Comparison of ENCODE assay signal across 9 mouse cellular contexts in genomic region chr4:59340714-59341113, GRCm38 (mm10).
DNase-seq lines count a peak whose midpoint lies in the region; ATAC-seq and TF ChIP-seq lines count a peak whose summit lies in the region.
"Had no signal": no experiment of that assay in that cellular context is flagged by ENCODE, and none has a peak within 500 bp of the region (broad histone marks: within the 10 kb centered on the region; RNA-seq: fewer than 3 reads in every experiment).

No protein-coding gene starts in this region.

- 0% methylated on average over 3 of the region's 3 CpGs for WGBS in forebrain, embryonic 16.5 days
- 1% methylated on average over 3 of the region's 3 CpGs for WGBS in lung, embryonic 14.5 days

- ATAC-seq in forebrain, embryonic 16.5 days: peak; percentile 91
- peak; percentile 83 for ATAC-seq in lung, embryonic 14.5 days (ENCODE audit: insufficient read depth)

- peak; percentile 97 for TF ChIP-seq CTCF in layer of hippocampus, adult 2 months (conservative IDR thresholded peaks at IDR 0.05)
- TF ChIP-seq CTCF in lung, embryonic 14.5 days (IDR thresholded peaks at IDR 0.05; ENCODE audit: low read depth): peak; percentile 98

- no peak overlapping the region for H3K9ac ChIP-seq in ES-E14 (ENCODE audit: insufficient read depth, low read depth, low read length, poor library complexity, severe bottlenecking)
- no peak overlapping the region for H3K9ac ChIP-seq in forebrain, embryonic 16.5 days (replicated peaks; ENCODE audit: low read depth, low read length)
- no peak overlapping the region for H3K9ac ChIP-seq in lung, embryonic 14.5 days

- no peaks in the 10 kb centered on the region for H3K4me1 ChIP-seq in ES-E14 (ENCODE audit: control insufficient read depth in 2 of 2, insufficient read depth in 2 of 2, low read length in 2 of 2, poor library complexity in 1 of 2)
- peaks cover 8% of the 10 kb centered on the region for H3K4me1 ChIP-seq in forebrain, embryonic 16.5 days (replicated peaks; ENCODE audit: control insufficient read depth, insufficient read depth, low read length)
- peaks cover 2% of the 10 kb centered on the region; the same call in 1 of the 2 replicates for H3K4me1 ChIP-seq in lung, embryonic 14.5 days (ENCODE audit: insufficient read depth)

- no peak overlapping the region for H3K4me3 ChIP-seq in ES-E14 (ENCODE audit: insufficient read depth in 1 of 2, low read depth in 1 of 2, low read length in 2 of 2, poor library complexity in 1 of 2, severe bottlenecking in 1 of 2)
- H3K4me3 ChIP-seq in forebrain, embryonic 16.5 days (replicated peaks; ENCODE audit: low read length): no peak overlapping the region
- H3K4me3 ChIP-seq in layer of hippocampus, adult 2 months: no peak overlapping the region
- H3K4me3 ChIP-seq in lung, embryonic 14.5 days (ENCODE audit: low read depth, low read length): no peak overlapping the region
- H3K4me3 ChIP-seq: megakaryocyte, embryonic 14.5 days had no signal

- in situ Hi-C loops in ES-E14 (cut with MboI; ENCODE audit: low sequenced_read_pairs in 2 of 2, unreplicated experiment in 2 of 2): loop anchor here in 1 of 2 experiments (25.0 kb wide), 1 partner anchor 253 kb away; no protein-coding TSS in a partner anchor

- no peak overlapping the region for H3K27ac ChIP-seq in ES-E14 (ENCODE audit: insufficient read depth, low read depth, low read length, poor library complexity, severe bottlenecking)
- H3K27ac ChIP-seq in forebrain, embryonic 16.5 days (ENCODE audit: low read length): no peak overlapping the region
- H3K27ac ChIP-seq in layer of hippocampus, adult 2 months: no peak overlapping the region
- H3K27ac ChIP-seq in lung, embryonic 14.5 days (ENCODE audit: low read depth): no peak overlapping the region

- DNase-seq in ES-E14 (ENCODE audit: low read depth, low spot score): peak; percentile 71
- peak; percentile 63 for DNase-seq in cerebellum, adult 11 months
- DNase-seq in heart, postnatal 4 days: peak; percentile 94
- peak; percentile 70 to 93 for DNase-seq in layer of hippocampus, adult 2 months (ENCODE audit: low spot score in 2 of 2)
- peak; percentile 96 for DNase-seq in lung, embryonic 14.5 days
- DNase-seq in ovary, postnatal 10 days (ENCODE audit: low spot score): peak; percentile 81
- DNase-seq in thymus, postnatal 0 days (ENCODE audit: low spot score): peak; percentile 87

- H3K27me3 ChIP-seq in forebrain, embryonic 16.5 days (replicated peaks; ENCODE audit: control insufficient read depth, insufficient read depth, low read length): no peaks in the 10 kb centered on the region
- no peaks in the 10 kb centered on the region for H3K27me3 ChIP-seq in lung, embryonic 14.5 days (ENCODE audit: insufficient read depth, low read length)
- H3K27me3 ChIP-seq: megakaryocyte, embryonic 14.5 days had no signal

- H3K36me3 ChIP-seq in ES-E14 (ENCODE audit: control insufficient read depth, insufficient read depth, low read length, poor library complexity, severe bottlenecking): no peaks in the 10 kb centered on the region
- H3K36me3 ChIP-seq in forebrain, embryonic 16.5 days (ENCODE audit: control insufficient read depth, insufficient read depth): no peaks in the 10 kb centered on the region
- no peaks in the 10 kb centered on the region for H3K36me3 ChIP-seq in lung, embryonic 14.5 days (ENCODE audit: insufficient read depth)

- no peaks in the 10 kb centered on the region for H3K9me3 ChIP-seq in ES-E14 (ENCODE audit: control insufficient read depth, insufficient read depth, low read depth, low read length)
- H3K9me3 ChIP-seq in forebrain, embryonic 16.5 days (ENCODE audit: control insufficient read depth, low read length): no peaks in the 10 kb centered on the region
- no peaks in the 10 kb centered on the region for H3K9me3 ChIP-seq in lung, embryonic 14.5 days (ENCODE audit: low read depth, low read length)
- H3K9me3 ChIP-seq: megakaryocyte, embryonic 14.5 days had no signal

- H3K4me2 ChIP-seq in forebrain, embryonic 16.5 days (ENCODE audit: low read length): no peak overlapping the region
- H3K4me2 ChIP-seq in lung, embryonic 14.5 days: no peak overlapping the region

TF ChIP-seq in ES-E14, 5 proteins besides CTCF, POLR2A, EP300 and RAD21:
- TF ChIP-seq MAFK (IDR thresholded peaks at IDR 0.05; ENCODE audit: insufficient read depth, low read depth, low read length): no peak
- peak; percentile 80; the same call in 1 of the 2 replicates for TF ChIP-seq ZC3H11A (IDR thresholded peaks at IDR 0.05; ENCODE audit: borderline replicate concordance, low read depth, low read length)
- no peak for TF ChIP-seq ZNF384 (IDR thresholded peaks at IDR 0.05; ENCODE audit: low read depth, low read length)
- no peak for TF ChIP-seq HCFC1 (IDR thresholded peaks at IDR 0.05; ENCODE audit: borderline replicate concordance, insufficient read depth, low read length)
- no peak for TF ChIP-seq CHD2 (IDR thresholded peaks at IDR 0.05; ENCODE audit: low read depth, low read length)
